In genomic region chr12:78862254-78862730, GRCm38 (mm10) we compare ENCODE assay signal across 8 mouse cellular contexts. TPM values are rescaled to one million over a fixed set of nuclear protein-coding genes. Genes with fewer than 3 reads are reported as not detected.
DNase-seq lines count a peak whose midpoint lies in the region; ATAC-seq and TF ChIP-seq lines count a peak whose summit lies in the region.

No protein-coding gene starts in this region.

- under 1% methylated on average over 22 of the region's 22 CpGs for WGBS in spleen, adult 2 months
- under 1% methylated on average over 22 of the region's 22 CpGs for WGBS in forebrain, embryonic 10.5 days
- under 1% methylated on average over 22 of the region's 22 CpGs for WGBS in liver, embryonic 11.5 days
- under 1% methylated on average over 22 of the region's 22 CpGs for WGBS in stomach, embryonic 16.5 days

- H3K27ac ChIP-seq in spleen, adult 2 months (ENCODE audit: insufficient read depth, low read length) = peak overlapping the region; percentile 78
- peak overlapping the region; percentile 97 for H3K27ac ChIP-seq in forebrain, embryonic 10.5 days
- H3K27ac ChIP-seq in liver, embryonic 11.5 days (ENCODE audit: low read depth, low read length) = peak overlapping the region; percentile 44
- peak overlapping the region; percentile 92 for H3K27ac ChIP-seq in stomach, embryonic 16.5 days (ENCODE audit: low read length)

- H3K4me1 ChIP-seq in spleen, adult 2 months (ENCODE audit: control insufficient read depth, insufficient read depth, insufficient read length) = peaks cover 7% of the 10 kb centered on the region
- peaks cover 32% of the 10 kb centered on the region for H3K4me1 ChIP-seq in forebrain, embryonic 10.5 days
- no peaks in the 10 kb centered on the region; the same call in none of the 2 replicates for H3K4me1 ChIP-seq in liver, embryonic 11.5 days (replicated peaks; ENCODE audit: control insufficient read depth, insufficient read depth, low read length)
- peaks cover 20% of the 10 kb centered on the region for H3K4me1 ChIP-seq in stomach, embryonic 16.5 days (ENCODE audit: control insufficient read depth, insufficient read depth, low read length)

- H3K9ac ChIP-seq in liver, embryonic 11.5 days (ENCODE audit: low read depth, low read length) = peak overlapping the region; percentile 86
- peak overlapping the region; percentile 94 for H3K9ac ChIP-seq in stomach, embryonic 16.5 days (ENCODE audit: low read length)

- H3K4me2 ChIP-seq in liver, embryonic 11.5 days = peak overlapping the region; percentile 74
- H3K4me2 ChIP-seq in stomach, embryonic 16.5 days (ENCODE audit: low read depth, low read length) = peak overlapping the region; percentile 80

- H3K36me3 ChIP-seq in spleen, adult 2 months (ENCODE audit: control insufficient read depth, insufficient read depth, low read length) = peaks cover 8% of the 10 kb centered on the region
- peaks cover 34% of the 10 kb centered on the region for H3K36me3 ChIP-seq in forebrain, embryonic 10.5 days (replicated peaks)
- no peaks in the 10 kb centered on the region for H3K36me3 ChIP-seq in liver, embryonic 11.5 days (ENCODE audit: control insufficient read depth, insufficient read depth, low read length)
- no peaks in the 10 kb centered on the region for H3K36me3 ChIP-seq in stomach, embryonic 16.5 days (ENCODE audit: control insufficient read depth, insufficient read depth, low read length)

- TF ChIP-seq POLR2A in spleen, adult 2 months (IDR thresholded peaks at IDR 0.05; ENCODE audit: low read depth, low read length) = no peak

- no peaks in the 10 kb centered on the region for H3K27me3 ChIP-seq in spleen, adult 2 months (ENCODE audit: control insufficient read depth, insufficient read depth, low read length)
- no peaks in the 10 kb centered on the region for H3K27me3 ChIP-seq in forebrain, embryonic 10.5 days (ENCODE audit: poor library complexity, severe bottlenecking)
- no peaks in the 10 kb centered on the region for H3K27me3 ChIP-seq in liver, embryonic 11.5 days (replicated peaks; ENCODE audit: control insufficient read depth, insufficient read depth, low read length)
- H3K27me3 ChIP-seq in stomach, embryonic 16.5 days (ENCODE audit: control insufficient read depth, insufficient read depth, low read length) = no peaks in the 10 kb centered on the region

- H3K4me3 ChIP-seq in spleen, adult 2 months (ENCODE audit: extremely low read depth, insufficient read depth, insufficient read length) = peak overlapping the region; percentile 83
- peak overlapping the region; percentile 74 for H3K4me3 ChIP-seq in forebrain, embryonic 10.5 days
- H3K4me3 ChIP-seq in liver, embryonic 11.5 days (ENCODE audit: low read depth, low read length) = peak overlapping the region; percentile 80
- peak overlapping the region; percentile 90 for H3K4me3 ChIP-seq in stomach, embryonic 16.5 days (replicated peaks; ENCODE audit: low read length)

- ATAC-seq in liver, embryonic 11.5 days (replicated peaks; ENCODE audit: low FRiP score) = peak; percentile 55
- peak; percentile 20 for ATAC-seq in stomach, embryonic 16.5 days (ENCODE audit: insufficient read depth, low FRiP score)

- TF ChIP-seq CTCF in spleen, adult 2 months (IDR thresholded peaks at IDR 0.05; ENCODE audit: extremely low read depth, insufficient read depth, insufficient read length, insufficient replicate concordance) = no peak

- intact Hi-C loops in left cerebral cortex, postnatal 14 days (cut with DNase I) = no loop called here

- DNase-seq in spleen, adult 2 months (ENCODE audit: low read depth in 1 of 2, low spot score in 2 of 2) = no peak
- DNase-seq in spleen, adult 18-20 months = no peak
- no peak for DNase-seq in forebrain, embryonic 10.5 days (ENCODE audit: extremely low spot score, low spot score)
- peak; percentile 88 for DNase-seq in liver, embryonic 11.5 days (ENCODE audit: low spot score)
- DNase-seq in layer of hippocampus, adult 8-10 months (ENCODE audit: low spot score in 2 of 2) = no peak
- DNase-seq in left cerebral cortex, postnatal 14 days (ENCODE audit: low spot score in 2 of 2) = no peak
- DNase-seq in right cerebral cortex, postnatal 36 days (ENCODE audit: low spot score in 2 of 2) = no peak

- no peaks in the 10 kb centered on the region for H3K9me3 ChIP-seq in forebrain, embryonic 10.5 days
- H3K9me3 ChIP-seq in liver, embryonic 11.5 days (ENCODE audit: control insufficient read depth, low read length) = no peaks in the 10 kb centered on the region
- H3K9me3 ChIP-seq in stomach, embryonic 16.5 days (replicated peaks; ENCODE audit: control insufficient read depth, low read length) = no peaks in the 10 kb centered on the region

RNA-seq across cellular contexts. Expression of gene Eif2s1, which starts 0.7 kb away (rescaled TPM):
- 5.2 and 6.0 TPM in 2 replicates for polyA plus RNA-seq in spleen, adult 2 months (2012; rRNA removed)
- 323 and 333 TPM in 2 replicates for polyA plus RNA-seq in forebrain, embryonic 10.5 days (2016; fragmentation: Nextera tagmentation; extraction: Ambion mirVana)
- polyA plus RNA-seq in liver, embryonic 11.5 days (2014; fragmentation: Nextera tagmentation; extraction: Ambion mirVana) = 327 and 380 TPM in 2 replicates
- polyA plus RNA-seq in stomach, embryonic 16.5 days (2015; fragmentation: Nextera tagmentation; extraction: Ambion mirVana) = 199 and 200 TPM in 2 replicates
- total RNA-seq in layer of hippocampus, adult 8-10 months (2022) = 10 to 100 TPM; 46.6 to 56.8 (median 50.9) TPM
- total RNA-seq in left cerebral cortex, postnatal 14 days (2021) = 10 to 100 TPM; 55.4 to 62.5 TPM

RNA-seq across cellular contexts. Expression of gene Atp6v1d, which starts 0.9 kb away (rescaled TPM):
- polyA plus RNA-seq in spleen, adult 2 months (2012; rRNA removed) = 4.4 and 6.8 TPM in 2 replicates
- polyA plus RNA-seq in forebrain, embryonic 10.5 days (2016; fragmentation: Nextera tagmentation; extraction: Ambion mirVana) = 61.4 and 69.3 TPM in 2 replicates
- polyA plus RNA-seq in liver, embryonic 11.5 days (2014; fragmentation: Nextera tagmentation; extraction: Ambion mirVana) = 62.5 and 63.1 TPM in 2 replicates
- polyA plus RNA-seq in stomach, embryonic 16.5 days (2015; fragmentation: Nextera tagmentation; extraction: Ambion mirVana) = 70.4 and 72.0 TPM in 2 replicates
- 100 to 1,000 TPM; 242 to 278 (median 250) TPM for total RNA-seq in layer of hippocampus, adult 8-10 months (2022)
- 100 to 1,000 TPM; 251 to 257 TPM for total RNA-seq in left cerebral cortex, postnatal 14 days (2021)

RNA-seq across cellular contexts. Expression of gene Plek2, which starts 44.5 kb away (rescaled TPM):
- polyA plus RNA-seq in spleen, adult 2 months (2012; rRNA removed) = 0.54 and 0.94 TPM in 2 replicates
- polyA plus RNA-seq in forebrain, embryonic 10.5 days (2016; fragmentation: Nextera tagmentation; extraction: Ambion mirVana) = 3.1 and 3.6 TPM in 2 replicates
- 22.0 and 27.0 TPM in 2 replicates for polyA plus RNA-seq in liver, embryonic 11.5 days (2014; fragmentation: Nextera tagmentation; extraction: Ambion mirVana)
- 33.0 and 37.6 TPM in 2 replicates for polyA plus RNA-seq in stomach, embryonic 16.5 days (2015; fragmentation: Nextera tagmentation; extraction: Ambion mirVana)
- under 1 TPM in 3 of 4 experiments, not detected in 1; 0.21 to 0.49 (median 0.34) TPM for total RNA-seq in layer of hippocampus, adult 8-10 months (2022)
- total RNA-seq in left cerebral cortex, postnatal 14 days (2021) = under 1 TPM; 0.27 to 0.37 TPM

Comparison
In these comparisons a context has a peak if more than half of its experiments do, and no peak if none do; other contexts are left out.
1. H3K27ac ChIP-seq: peak in every context shown above with its lines; median percentile 97 in forebrain, embryonic 10.5 days; 92 in stomach, embryonic 16.5 days; 78 in spleen, adult 2 months; 44 in liver, embryonic 11.5 days.
2. RNA of gene Eif2s1, which starts 0.7 kb away (polyA plus RNA-seq): 327 to 380 TPM in liver, embryonic 11.5 days, 323 to 333 TPM in forebrain, embryonic 10.5 days and 199 to 200 TPM in stomach, embryonic 16.5 days; 5.2 to 6.0 TPM in spleen, adult 2 months; every median in the first group is over 10 times any median in the second.
3. Peak in every context shown above with its lines, with median percentiles within 50 percentile points of each other: H3K4me3 ChIP-seq.